Mouse (Mus musculus): ENCODE results near the gene 4833439L19Rik. TPM values are rescaled to one million over a fixed set of nuclear protein-coding genes. Genes with fewer than 3 reads are reported as not detected.

4833439L19Rik gene
- polyA plus RNA-seq, 1 experiment = 60.8 TPM

DNA sequence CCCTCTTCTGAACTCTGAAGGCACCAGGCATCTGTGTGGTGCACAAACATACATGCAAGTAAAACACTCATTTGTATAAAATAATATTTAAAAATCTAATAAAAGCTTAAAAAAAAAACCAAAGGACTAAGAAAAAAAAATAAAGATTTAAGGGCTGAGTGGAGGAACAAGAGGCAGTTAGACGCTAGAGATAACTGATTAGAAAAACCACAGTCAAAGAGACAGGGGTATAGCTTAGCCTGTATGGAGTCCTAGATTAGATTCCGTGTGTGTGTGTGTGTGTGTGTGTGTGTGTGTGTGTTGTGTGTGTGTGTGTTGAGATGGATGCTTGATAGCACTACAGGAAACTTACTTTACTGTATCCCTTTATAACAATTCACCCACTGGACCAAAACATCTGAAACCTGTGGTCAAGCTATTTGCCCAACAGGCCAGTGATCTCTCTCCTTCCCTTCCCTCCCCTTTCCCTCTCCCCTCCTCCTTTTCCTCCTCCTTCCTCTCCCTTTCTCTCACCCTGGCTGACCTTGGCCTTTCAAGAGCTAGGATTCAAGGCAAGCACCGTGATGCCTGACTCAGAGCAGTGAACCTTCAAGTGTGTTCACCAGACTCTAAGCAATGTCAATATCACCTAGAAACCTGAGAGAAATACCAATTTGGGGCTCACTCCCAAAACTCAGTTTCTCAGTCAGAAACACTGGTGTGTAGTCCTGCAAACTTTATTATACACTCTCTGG, 63.1 kb downstream of the 4833439L19Rik start:
- Histone ChIP-seq H3K27ac (ENCODE audit: control insufficient read depth, insufficient read depth, low read depth, low read length) (no peak overlapping the region), H3K4me3 (ENCODE audit: control insufficient read depth, low read depth, low read length) (no peak overlapping the region), H3K36me3 (ENCODE audit: control insufficient read depth, insufficient read depth, low read length) (no peaks in the 10 kb centered on the region), H3K27me3 (ENCODE audit: control insufficient read depth, insufficient read depth, low read length) (no peaks in the 10 kb centered on the region), H3K4me1 (ENCODE audit: control insufficient read depth, insufficient read depth, low read length) (peaks cover 11% of the 10 kb centered on the region)
- no peak for TF ChIP-seq CTCF (IDR thresholded peaks at IDR 0.05; ENCODE audit: control insufficient read depth, insufficient read depth, insufficient replicate concordance, low read depth, low read length)
- no peak for TF ChIP-seq POLR2A (IDR thresholded peaks at IDR 0.05; ENCODE audit: control insufficient read depth, low read depth, low read length)

DNA sequence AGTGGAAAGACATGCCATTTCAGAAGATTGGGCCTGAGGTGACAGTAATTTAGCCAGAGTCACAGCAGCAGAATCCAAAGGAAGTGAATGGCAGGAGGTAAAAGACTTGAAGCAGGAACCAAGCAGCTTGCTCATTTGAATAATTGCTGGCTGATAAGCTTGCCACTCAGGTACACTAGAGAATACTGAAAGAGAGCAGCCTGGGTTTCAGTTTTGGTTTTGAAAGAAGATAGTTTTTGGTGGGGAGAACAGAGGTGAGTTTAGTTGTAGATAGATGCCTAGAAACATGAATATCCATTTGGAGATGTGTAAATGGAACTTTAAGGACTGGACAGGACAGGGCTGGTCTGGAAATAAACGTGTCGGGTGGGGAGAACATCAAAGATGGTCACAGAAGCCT, 63.9 kb downstream of the 4833439L19Rik start:
- Histone ChIP-seq H3K4me1 (ENCODE audit: control insufficient read depth, insufficient read depth, low read length) (peaks cover 11% of the 10 kb centered on the region), H3K27me3 (ENCODE audit: control insufficient read depth, insufficient read depth, low read length) (no peaks in the 10 kb centered on the region), H3K36me3 (ENCODE audit: control insufficient read depth, insufficient read depth, low read length) (no peaks in the 10 kb centered on the region), H3K27ac (ENCODE audit: control insufficient read depth, insufficient read depth, low read depth, low read length) (no peak overlapping the region), H3K4me3 (ENCODE audit: control insufficient read depth, low read depth, low read length) (no peak overlapping the region)
- TF ChIP-seq CTCF (IDR thresholded peaks at IDR 0.05; ENCODE audit: control insufficient read depth, insufficient read depth, insufficient replicate concordance, low read depth, low read length) (no peak), POLR2A (IDR thresholded peaks at IDR 0.05; ENCODE audit: control insufficient read depth, low read depth, low read length) (no peak)

Other genes starting within 250 kb of the 4833439L19Rik start
- gene Cplx2, start 194.1 kb downstream of the 4833439L19Rik start, polyA plus RNA-seq (2012; rRNA removed) = 0.23 and 0.31 TPM in 2 replicates
- gene Thoc3, start 96.6 kb downstream of the 4833439L19Rik start, polyA plus RNA-seq (2012; rRNA removed) = 14.0 and 15.7 TPM in 2 replicates
- gene Simc1, start 61.7 kb downstream of the 4833439L19Rik start, polyA plus RNA-seq (2012; rRNA removed) = 22.5 and 23.3 TPM in 2 replicates
- gene Arl10, start 9.6 kb upstream of the 4833439L19Rik start, polyA plus RNA-seq (2012; rRNA removed) = 1.8 and 2.3 TPM in 2 replicates
- gene Nop16, start 24.7 kb upstream of the 4833439L19Rik start, polyA plus RNA-seq (2012; rRNA removed) = 8.2 and 10.7 TPM in 2 replicates
- 87.3 and 112 TPM in 2 replicates for gene Higd2a, start 24.8 kb upstream of the 4833439L19Rik start, polyA plus RNA-seq (2012; rRNA removed)
- gene Cltb, start 45.9 kb upstream of the 4833439L19Rik start, polyA plus RNA-seq (2012; rRNA removed) = 12.5 and 12.7 TPM in 2 replicates
- 23.6 and 31.8 TPM in 2 replicates for gene Faf2, start 56.3 kb upstream of the 4833439L19Rik start, polyA plus RNA-seq (2012; rRNA removed)
- gene Rnf44, start 128.5 kb upstream of the 4833439L19Rik start, polyA plus RNA-seq (2012; rRNA removed) = 418 and 439 TPM in 2 replicates
- gene Cdhr2, start 136.0 kb upstream of the 4833439L19Rik start, polyA plus RNA-seq (2012; rRNA removed) = 1.1 and 1.5 TPM in 2 replicates
- gene Gprin1, start 184.4 kb upstream of the 4833439L19Rik start, polyA plus RNA-seq (2012; rRNA removed) = 0.02 and 0.06 TPM in 2 replicates
- 1.2 and 2.0 TPM in 2 replicates for gene Sncb, start 201.2 kb upstream of the 4833439L19Rik start, polyA plus RNA-seq (2012; rRNA removed)
- 0.43 and 0.51 TPM in 2 replicates for gene Eif4e1b, start 218.6 kb upstream of the 4833439L19Rik start, polyA plus RNA-seq (2012; rRNA removed)
- 12.4 and 14.3 TPM in 2 replicates for gene Tspan17, start 223.9 kb upstream of the 4833439L19Rik start, polyA plus RNA-seq (2012; rRNA removed)

All from testis, adult 2 months (tissue).